Mouse (Mus musculus): ENCODE data around the gene Lims1.

Gene Lims1

DNA sequence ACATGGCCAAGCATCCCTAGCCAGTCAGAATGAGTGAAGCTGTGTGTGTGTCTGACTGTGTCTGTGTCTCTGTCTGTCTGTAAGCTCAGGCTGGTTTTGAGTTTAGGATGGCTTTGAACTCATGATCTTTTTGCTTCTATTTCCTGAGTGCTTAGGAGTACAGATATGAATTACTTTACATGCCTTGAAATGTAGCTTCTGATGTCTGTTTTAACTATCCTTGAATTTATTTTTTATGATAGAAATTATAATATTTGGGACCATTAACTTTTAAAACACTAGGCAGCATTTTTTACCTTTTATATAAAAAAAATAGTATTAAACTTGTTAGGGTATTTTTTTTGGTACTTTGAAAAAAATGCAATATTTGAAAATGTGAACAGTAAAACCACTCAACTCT is 128.3 kb downstream of the Lims1 start:
- no peak for DNase-seq

DNA sequence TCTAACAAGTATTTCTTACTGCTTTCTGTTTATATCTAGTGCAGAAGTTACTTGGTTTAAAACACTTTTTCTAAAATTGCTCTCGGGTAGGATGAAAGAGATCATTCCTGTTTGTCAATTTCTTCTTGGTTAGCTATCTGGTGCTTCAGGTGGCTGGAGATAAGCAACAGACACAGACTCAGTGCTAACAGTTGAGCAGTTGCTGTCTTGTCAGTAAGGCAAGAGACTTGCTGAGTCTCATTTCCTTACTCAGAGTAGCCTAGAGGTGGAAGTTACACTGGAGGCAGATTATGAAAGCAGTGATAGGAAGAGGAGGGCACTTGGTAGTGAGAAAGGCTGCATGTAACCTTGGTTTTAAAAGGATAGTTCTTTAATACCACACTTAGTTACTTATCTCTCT is 128.9 kb downstream of the Lims1 start:
- no peak for DNase-seq

DNA sequence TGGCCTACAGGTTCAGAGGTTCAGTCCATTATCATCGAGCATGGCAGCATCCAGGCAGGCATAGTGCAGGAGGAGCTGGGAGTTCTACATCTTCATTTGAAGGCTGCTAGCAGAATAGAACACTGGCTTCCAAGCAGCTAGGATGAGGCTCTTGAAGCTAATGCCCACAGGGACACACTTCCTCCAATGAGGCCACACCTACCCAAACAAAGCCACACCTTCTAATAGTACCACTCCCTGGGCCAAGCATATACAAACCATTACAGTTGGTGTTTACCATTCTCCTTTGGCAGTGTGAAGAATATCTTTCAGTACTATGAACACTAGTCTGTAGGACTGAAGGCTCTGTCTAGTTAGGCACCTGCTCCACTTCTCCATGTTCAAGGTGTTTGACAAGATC is 136.6 kb downstream of the Lims1 start:
- DNase-seq: no peak
